Mouse (Mus musculus) liver, postnatal 0 days (tissue): Measurements from ENCODE around the gene Gm20708. TPM values are rescaled to one million over a fixed set of nuclear protein-coding genes. Genes with fewer than 3 reads are reported as not detected.

Experiments used
- ATAC-seq: fragments of 200-750 bp; cut with Nextera tagmentation; 2 replicates; pipeline ENCODE4 v1.8.0; 2017; ENCODE audit warnings: mild to moderate bottlenecking, moderate library complexity
- DNase-seq: peaks from one replicate; pipeline ENCODE4 v3.0.0-alpha.2; 2016
- H3K27ac ChIP-seq: fragments of 300-500 bp; sonication (generic); 2 replicates; pipeline ENCODE4 v1.5.1; 2014; ENCODE audit warnings: antibody characterized with exemption, moderate library complexity, mild to moderate bottlenecking, low read depth
- H3K27me3 ChIP-seq: fragments of 300-500 bp; sonication (generic); 2 replicates; pipeline ENCODE4 v1.6.1; 2014; ENCODE audit warnings: low read length, control low read depth, mixed read lengths; ENCODE audit not compliant: insufficient read depth
- H3K36me3 ChIP-seq: fragments of 300-500 bp; sonication (generic); replicated peaks from 2 replicates; pipeline ENCODE4 v1.6.1; 2014; ENCODE audit warnings: mild to moderate bottlenecking, control low read depth, low read length, moderate library complexity, mixed read lengths; ENCODE audit not compliant: insufficient read depth
- H3K4me1 ChIP-seq: fragments of 300-500 bp; sonication (generic); 2 replicates; pipeline ENCODE4 v1.6.1; 2014; ENCODE audit warnings: antibody characterized with exemption, mild to moderate bottlenecking, control low read depth; ENCODE audit not compliant: insufficient read depth
- H3K4me2 ChIP-seq: fragments of 300-500 bp; sonication (generic); 2 replicates; pipeline ENCODE4 v1.6.1; 2014; ENCODE audit warnings: low read depth, mild to moderate bottlenecking, low read length, moderate library complexity, mixed read lengths
- H3K4me3 ChIP-seq: fragments of 300-500 bp; sonication (generic); 2 replicates; pipeline ENCODE4 v1.5.1; 2014; ENCODE audit warnings: low read depth, low read length
- H3K9ac ChIP-seq: fragments of 300-500 bp; sonication (generic); replicated peaks from 2 replicates; pipeline ENCODE4 v1.6.1; 2014; ENCODE audit warnings: mild to moderate bottlenecking, moderate library complexity
- H3K9me3 ChIP-seq: fragments of 300-500 bp; sonication (generic); 2 replicates; pipeline ENCODE4 v1.6.1; 2016; ENCODE audit warnings: mild to moderate bottlenecking, control low read depth, low read length, mixed read lengths
- CTCF ChIP-seq: sonication (generic); IDR thresholded peaks from 2 replicates; pipeline ENCODE4 v1.5.1; 2016; ENCODE audit warnings: antibody characterized with exemption, low read depth
- EP300 ChIP-seq: IDR thresholded peaks from 2 replicates; pipeline ENCODE4 v1.6.1; 2016; ENCODE audit warnings: antibody characterized with exemption, low read depth, mild to moderate bottlenecking
- WGBS: fragments of 180-500 bp; shearing (Covaris S2); extraction: QIAGEN DNeasy Blood & Tissue Kit; methylation state at CpG from one replicate; pipeline ENCODE4 v1.1.7; 2014; ENCODE audit not compliant: insufficient replicate concordance; 5-methylcytosine and 5-hydroxymethylcytosine counted together
- polyA plus RNA-seq: library from polyadenylated mRNA; unstranded; fragments of >200 nt; fragmentation: Nextera tagmentation; extraction: Ambion mirVana; gene quantifications from 2 replicates; pipeline ENCODE4 v1.2.1, GENCODE M21; 2015

Gm20708 gene
- polyA plus RNA-seq, 1 experiment from 2014 or later = 0.48 TPM

DNA sequence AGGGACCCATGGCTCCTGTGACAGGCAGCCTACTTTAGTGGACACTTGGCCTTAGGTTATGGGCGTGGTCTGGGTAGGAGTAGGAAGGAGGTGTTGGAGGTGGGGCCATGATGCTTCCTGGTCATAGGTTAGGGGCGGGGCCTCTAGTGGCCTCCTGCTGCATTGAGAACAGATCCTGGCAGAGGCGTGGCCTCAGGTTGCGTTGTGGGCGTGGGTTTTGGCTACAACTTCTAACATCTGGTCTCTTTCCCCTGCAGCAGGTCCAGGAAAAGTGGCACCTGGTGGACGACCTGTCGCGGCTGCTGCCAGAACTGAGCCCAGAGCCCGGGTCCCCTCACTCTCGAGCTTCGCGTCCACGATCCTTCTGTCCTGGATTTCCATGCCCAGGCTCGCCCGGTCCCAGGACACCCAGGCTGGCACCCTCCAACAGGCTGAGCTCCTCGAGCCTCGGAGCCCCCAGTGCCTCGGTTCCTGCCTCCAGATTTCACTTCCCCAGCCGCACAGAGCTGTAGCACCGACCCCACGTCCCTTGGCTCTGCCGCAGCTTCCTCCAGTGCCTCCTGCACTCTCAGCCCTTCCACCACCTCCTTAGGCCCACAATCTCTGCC is 17.1 kb upstream of the Gm20708 start:
- H3K27ac ChIP-seq = peak overlapping the region; percentile 56
- no peaks in the 10 kb centered on the region for H3K9me3 ChIP-seq
- H3K27me3 ChIP-seq = no peaks in the 10 kb centered on the region
- peaks cover 10% of the 10 kb centered on the region for H3K36me3 ChIP-seq
- ATAC-seq = peak; percentile 83
- peak overlapping the region; percentile 7 for H3K4me3 ChIP-seq
- WGBS = 3% methylated on average over 22 of the region's 22 CpGs
- peaks cover 43% of the 10 kb centered on the region for H3K4me1 ChIP-seq
- peak overlapping the region; percentile 63 for H3K4me2 ChIP-seq
- DNase-seq = peak; percentile 93
- TF ChIP-seq EP300 (no peak), CTCF (peak; percentile 4; the same call in 1 of the 2 replicates)
- peak overlapping the region; percentile 27; the same call in 1 of the 2 replicates for H3K9ac ChIP-seq

DNA sequence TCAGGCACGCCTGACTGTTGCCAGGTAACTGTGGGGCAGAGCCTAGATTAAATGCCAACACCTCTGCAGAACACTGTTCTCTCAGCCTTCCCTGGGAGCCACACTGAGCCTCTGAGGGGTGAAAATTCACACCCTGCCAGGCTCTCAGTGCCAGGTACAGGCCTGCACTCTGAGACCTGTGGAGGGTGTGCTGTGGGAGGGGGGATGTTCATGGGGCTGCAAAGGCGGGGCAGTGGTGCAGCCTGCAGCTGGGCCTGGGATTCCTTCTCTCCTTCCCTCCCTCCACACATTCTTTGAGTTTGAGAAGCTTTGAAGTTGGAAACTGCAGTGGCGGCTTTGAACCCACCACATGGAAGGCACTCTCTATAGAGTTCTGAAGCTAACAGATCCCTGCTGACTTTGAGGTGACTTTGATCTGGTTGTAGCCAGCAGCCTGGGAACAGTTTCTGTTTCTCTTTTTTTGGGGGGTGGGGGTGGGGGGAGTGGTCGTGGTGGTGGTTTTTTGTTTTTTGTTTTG is 15.4 kb upstream of the Gm20708 start:
- Histone ChIP-seq H3K4me3 (no peak overlapping the region), H3K4me1 (peaks cover 54% of the 10 kb centered on the region), H3K9me3 (no peaks in the 10 kb centered on the region), H3K27me3 (no peaks in the 10 kb centered on the region), H3K9ac (no peak overlapping the region), H3K27ac (no peak overlapping the region), H3K4me2 (no peak overlapping the region), H3K36me3 (peaks cover 7% of the 10 kb centered on the region)
- DNase-seq (no peak), ATAC-seq (no peak)
- TF ChIP-seq EP300 (no peak), CTCF (no peak)
- WGBS = 76% methylated on average over 4 of the region's 4 CpGs

DNA sequence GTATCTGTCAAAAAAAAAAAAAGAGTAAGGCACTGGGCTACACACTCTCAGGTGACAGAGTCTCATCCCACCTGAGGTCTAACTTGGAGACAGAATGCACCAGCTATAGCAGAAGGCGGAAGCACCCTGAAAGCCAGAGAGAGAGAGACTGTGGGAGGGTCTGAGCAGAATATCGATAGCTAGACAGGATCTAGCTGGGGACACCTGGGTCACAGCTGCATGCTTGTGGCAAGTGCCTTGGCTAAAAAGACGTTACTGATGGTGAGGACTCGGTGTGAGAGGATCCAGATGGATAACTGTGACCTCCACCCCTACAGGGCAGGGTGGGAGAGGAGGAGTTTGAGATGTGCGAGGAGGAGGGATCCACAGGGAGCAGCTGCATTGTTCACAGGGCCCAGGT is 12.5 kb upstream of the Gm20708 start:
- Histone ChIP-seq H3K4me3 (peak overlapping the region; percentile 63), H3K4me1 (peaks cover 42% of the 10 kb centered on the region), H3K36me3 (no peaks in the 10 kb centered on the region), H3K9me3 (no peaks in the 10 kb centered on the region), H3K4me2 (peak overlapping the region; percentile 73), H3K9ac (peak overlapping the region; percentile 69), H3K27me3 (no peaks in the 10 kb centered on the region), H3K27ac (peak overlapping the region; percentile 91)
- no peak for DNase-seq
- peak; percentile 11 for ATAC-seq
- WGBS = 30% methylated on average over 5 of the region's 5 CpGs
- TF ChIP-seq EP300 (no peak), CTCF (no peak)

DNA sequence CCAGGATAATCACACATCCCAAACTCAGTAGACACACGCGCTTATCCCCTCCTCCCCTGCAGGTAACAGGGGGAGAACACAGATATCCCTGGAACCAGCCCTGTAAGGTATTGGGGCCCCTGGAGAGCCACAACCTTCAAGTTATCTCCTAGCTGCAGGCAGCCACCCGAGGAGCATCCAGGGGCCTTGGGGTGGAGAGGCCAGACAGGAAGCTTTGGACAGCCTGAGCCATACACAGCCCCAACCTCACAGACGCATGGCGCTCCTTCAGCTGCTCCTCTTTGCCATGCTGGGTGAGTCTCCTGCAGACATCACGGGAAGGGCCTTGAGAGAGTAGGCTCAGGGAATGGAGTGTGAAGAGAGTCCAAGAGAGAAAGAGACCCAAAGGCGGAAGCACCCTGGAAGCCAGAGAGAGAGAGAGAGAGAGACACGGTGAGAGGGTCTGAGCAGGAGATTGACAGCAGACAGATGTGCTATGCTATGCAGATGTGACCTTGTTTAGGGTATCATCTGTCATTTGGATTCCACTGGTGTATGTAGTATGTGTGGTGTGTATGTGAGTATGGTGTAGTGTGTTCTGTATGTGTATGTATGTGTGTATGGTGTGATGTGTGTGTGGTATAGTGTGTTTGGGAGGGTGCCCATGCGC is 11.8 kb upstream of the Gm20708 start, which contains the start of gene 6030468B19Rik:
Gene 6030468B19Rik, plus strand, starts transcription at position 150 of the 649 bp plus-strand sequence.
- Histone ChIP-seq H3K9me3 (no peaks in the 10 kb centered on the region), H3K4me2 (peak within 1 kb of the TSS; percentile 73), H3K4me1 (peaks cover 35% of the 10 kb centered on the region), H3K36me3 (no peaks in the 10 kb centered on the region), H3K4me3 (peak within 1 kb of the TSS; percentile 63), H3K27ac (peak within 1 kb of the TSS; percentile 91), H3K9ac (peak within 1 kb of the TSS; percentile 69), H3K27me3 (no peaks in the 10 kb centered on the region)
- WGBS = 35% methylated on average over 9 of the region's 9 CpGs
- peak; percentile 96 for TF ChIP-seq EP300
- no peak for TF ChIP-seq CTCF
- ATAC-seq (peak; percentile 95), DNase-seq (peak; percentile 73)

DNA sequence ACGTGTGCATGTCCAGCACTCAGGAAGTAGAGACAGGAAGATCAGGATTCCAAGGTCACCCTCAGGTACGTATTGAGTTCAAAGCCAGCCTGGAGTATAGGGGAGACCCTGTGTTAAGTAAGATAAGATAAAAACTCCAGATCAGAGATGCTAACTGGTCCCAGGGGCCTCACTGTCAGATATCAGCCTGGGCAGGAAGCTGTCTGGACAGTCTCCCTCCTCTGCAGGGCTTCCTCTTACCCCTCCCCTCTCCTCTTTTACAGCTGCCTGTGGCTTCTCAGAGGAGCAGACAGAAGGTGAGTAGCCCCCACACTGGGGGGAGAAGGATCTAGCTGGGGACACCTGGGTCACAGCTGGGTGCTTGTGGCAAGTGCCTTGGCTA is 11.3 kb upstream of the Gm20708 start:
- H3K4me3 ChIP-seq = peak overlapping the region; percentile 63
- H3K9ac ChIP-seq = peak overlapping the region; percentile 69
- ATAC-seq = peak; percentile 6; the same call in 1 of the 2 replicates
- TF ChIP-seq EP300 = peak; percentile 59
- TF ChIP-seq CTCF = no peak
- H3K27me3 ChIP-seq = no peaks in the 10 kb centered on the region
- H3K4me1 ChIP-seq = peaks cover 32% of the 10 kb centered on the region
- DNase-seq = no peak
- WGBS = 9% methylated on average over 2 of the region's 2 CpGs
- 0 out of 2 replicates have a peak, but pooled peaks cover 3% of the 10 kb centered on the region for H3K36me3 ChIP-seq
- H3K9me3 ChIP-seq = no peaks in the 10 kb centered on the region
- H3K27ac ChIP-seq = peak overlapping the region; percentile 91
- peak overlapping the region; percentile 73 for H3K4me2 ChIP-seq

DNA sequence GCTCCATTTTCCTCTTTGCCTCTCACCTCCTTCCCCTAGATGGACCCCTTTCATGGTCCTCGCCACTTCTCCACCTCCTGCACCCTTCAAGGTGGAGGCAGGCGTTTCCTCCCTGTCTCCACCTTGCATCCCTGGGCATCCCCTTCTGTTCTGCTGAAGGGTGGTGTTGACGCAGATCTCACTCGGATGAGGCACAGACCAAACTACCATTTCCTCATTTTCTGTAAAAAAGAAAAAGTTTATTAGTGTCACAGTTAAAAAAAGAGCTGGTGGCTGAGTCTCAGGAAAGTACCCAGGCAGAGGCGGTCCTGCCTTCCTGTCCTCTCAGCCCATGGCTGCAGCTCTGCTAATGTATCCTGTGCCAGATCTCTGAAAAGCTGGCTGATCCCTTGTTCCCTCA is 10.3 kb upstream of the Gm20708 start:
- peak overlapping the region; percentile 91 for H3K27ac ChIP-seq
- ATAC-seq = no peak
- H3K9ac ChIP-seq = peak overlapping the region; percentile 69
- TF ChIP-seq EP300 = no peak
- WGBS = 40% methylated on average over 5 of the region's 5 CpGs
- H3K36me3 ChIP-seq = peaks cover 5% of the 10 kb centered on the region; the same call in 1 of the 2 replicates
- no peaks in the 10 kb centered on the region for H3K27me3 ChIP-seq
- H3K4me2 ChIP-seq = peak overlapping the region; percentile 73
- H3K4me3 ChIP-seq = peak overlapping the region; percentile 63
- peaks cover 30% of the 10 kb centered on the region for H3K4me1 ChIP-seq
- H3K9me3 ChIP-seq = no peaks in the 10 kb centered on the region
- no peak for DNase-seq
